Mouse (Mus musculus) urinary bladder, postnatal 4 days (tissue): Measurements from ENCODE around the gene Ncoa1.
A peak's percentile ranks its signal among the peaks of the same experiment; 100 is the strongest.
"Not testable (repeated sequence)": the region's sequence is repeated elsewhere in the genome, so short reads cannot be mapped to it uniquely, and the experiment has no call there.

Experiments
- DNase-seq, 2 experiments: peaks; one replicate each; pipeline ENCODE4 v3.0.0; 2021 to 2022; ENCODE audit warnings: low spot score in 2 of 2

The Ncoa1 gene

DNA sequence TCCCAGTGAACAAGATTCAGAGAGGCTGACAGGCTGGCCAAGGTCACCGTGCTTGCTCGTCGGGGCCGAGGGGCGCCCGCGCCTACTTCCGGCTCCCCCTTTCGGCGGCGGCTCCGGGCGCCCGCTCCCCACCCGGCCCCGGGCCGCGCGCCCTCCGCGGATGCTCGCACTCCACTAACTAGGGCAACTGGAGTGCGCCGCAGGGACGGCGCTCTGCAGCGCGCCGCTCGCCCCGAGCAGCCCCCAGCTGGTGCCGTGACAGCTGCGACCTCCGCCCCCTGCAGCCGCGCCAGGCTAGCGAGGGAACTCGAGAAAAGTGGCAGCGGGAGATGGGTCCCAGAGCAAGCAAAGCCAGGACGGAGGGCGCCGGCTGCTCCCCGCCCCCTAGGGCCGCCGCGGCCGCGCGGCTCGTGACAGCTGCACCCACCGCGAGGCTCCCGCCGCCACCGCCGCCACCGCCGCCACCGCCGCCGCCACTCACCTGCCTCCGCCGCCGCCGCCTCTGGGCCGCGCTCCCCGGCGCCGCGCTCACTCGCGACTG, 621 bp downstream of the Ncoa1 start:
- peak; percentile 46 to 62 for DNase-seq

GRCm38 (mm10) chr12:4475251-4475993, 1.6 kb downstream of the Ncoa1 start:
- DNase-seq, result no peak

DNA sequence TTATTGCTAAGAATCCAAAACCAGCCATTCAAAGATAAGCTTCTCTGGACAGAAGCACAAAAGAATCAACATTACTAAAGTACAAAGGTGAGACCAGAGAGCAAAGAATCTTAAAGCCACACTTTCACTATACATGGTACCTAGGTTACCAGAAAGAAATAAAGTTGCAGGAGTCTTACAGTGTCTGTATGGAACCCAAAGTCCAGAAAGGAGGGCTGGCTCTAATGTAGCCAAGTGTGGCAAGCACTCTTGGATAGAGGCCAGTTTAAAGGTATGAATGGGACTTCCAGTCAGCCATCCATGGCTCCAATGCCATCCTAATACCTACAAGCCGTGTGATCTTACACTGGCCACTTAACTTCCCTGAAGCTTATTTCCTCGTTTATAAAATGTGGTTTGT, 7.9 kb downstream of the Ncoa1 start:
- no peak for DNase-seq

- no peak for DNase-seq
Observed at GRCm38 (mm10) chr12:4463701-4464100, 13.3 kb downstream of the Ncoa1 start.

DNA sequence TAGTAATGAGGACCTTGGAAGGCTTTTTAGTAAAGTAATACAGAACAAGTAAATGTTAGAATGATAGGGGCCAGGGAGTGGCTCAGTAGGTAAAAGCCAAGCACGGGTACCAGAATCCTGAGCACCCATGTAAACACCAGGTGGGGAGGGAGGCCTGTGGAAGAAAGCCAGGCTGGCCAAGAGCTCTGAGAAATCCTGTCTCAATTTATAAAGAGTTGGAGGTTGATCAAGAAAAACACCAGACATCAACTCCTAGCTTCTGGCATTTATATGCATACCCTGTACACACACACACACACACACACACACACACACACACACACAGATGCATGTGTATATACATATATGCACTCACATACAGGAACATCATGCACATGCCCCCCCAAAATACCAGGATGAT, 14.6 kb downstream of the Ncoa1 start:
- no peak for DNase-seq

- no peak for DNase-seq
Observed at GRCm38 (mm10) chr12:4460990-4461389, 16.0 kb downstream of the Ncoa1 start.

- no peak for DNase-seq
Observed at GRCm38 (mm10) chr12:4454956-4455565, 21.9 kb downstream of the Ncoa1 start.

DNA sequence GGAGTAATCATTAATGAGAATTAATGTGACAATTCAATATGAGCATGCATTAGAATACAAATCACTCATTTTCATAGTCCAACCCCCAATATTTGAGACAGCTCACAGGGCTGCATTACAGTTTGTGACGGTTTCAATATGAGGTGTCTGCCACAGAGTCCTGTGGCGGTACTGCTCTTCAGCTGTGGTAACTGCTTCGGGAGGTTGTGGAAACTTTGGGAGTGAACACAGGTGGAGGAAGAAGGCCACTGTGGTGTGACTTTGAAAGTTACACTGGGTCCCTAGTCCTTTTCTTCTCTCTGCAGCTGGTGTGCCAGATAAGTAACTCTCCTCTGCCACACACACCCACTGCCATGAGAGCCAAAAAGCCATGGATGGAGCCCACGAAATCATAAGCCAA, 22.7 kb downstream of the Ncoa1 start:
- no peak for DNase-seq

DNA sequence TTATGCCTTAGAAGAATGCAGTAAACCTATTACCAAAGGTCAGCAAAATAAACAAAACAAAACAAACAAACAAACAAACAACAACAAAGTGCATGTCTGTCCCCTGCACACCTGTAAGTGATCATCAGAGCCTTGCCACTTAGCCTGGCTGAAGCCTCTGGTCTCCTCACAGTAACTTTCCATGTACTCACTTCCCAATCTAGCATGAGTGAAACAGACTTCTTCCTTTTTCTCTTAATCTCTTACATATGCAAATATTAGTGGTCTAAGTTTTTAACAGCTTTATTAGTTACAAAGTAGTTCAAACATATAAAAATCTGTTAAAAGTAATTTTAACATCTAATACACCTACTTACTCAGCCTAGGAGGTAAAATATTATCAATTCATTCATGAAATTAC, 24.7 kb downstream of the Ncoa1 start:
- no peak for DNase-seq

DNA sequence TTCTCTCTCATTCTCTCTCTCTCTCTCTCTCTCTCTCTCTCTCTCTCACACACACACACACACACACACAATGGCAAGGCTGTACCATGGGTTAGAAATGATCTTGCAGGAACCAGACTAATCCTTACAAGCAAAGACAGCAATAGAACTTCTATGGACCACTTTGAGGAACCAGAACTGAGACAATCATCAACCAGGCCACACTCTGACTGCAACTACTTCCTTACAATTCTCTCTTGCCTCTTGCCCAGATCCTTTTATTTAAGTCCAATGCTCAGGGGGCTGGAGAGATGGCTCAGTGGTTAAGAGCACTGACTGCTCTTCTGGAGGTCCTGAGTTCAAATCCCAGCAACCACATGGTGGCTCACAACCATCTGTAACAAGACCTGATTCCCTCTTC, 26.5 kb downstream of the Ncoa1 start:
- DNase-seq, result not testable (repeated sequence)

- DNase-seq, result no peak
Observed at GRCm38 (mm10) chr12:4448076-4448589, 28.8 kb downstream of the Ncoa1 start.

DNA sequence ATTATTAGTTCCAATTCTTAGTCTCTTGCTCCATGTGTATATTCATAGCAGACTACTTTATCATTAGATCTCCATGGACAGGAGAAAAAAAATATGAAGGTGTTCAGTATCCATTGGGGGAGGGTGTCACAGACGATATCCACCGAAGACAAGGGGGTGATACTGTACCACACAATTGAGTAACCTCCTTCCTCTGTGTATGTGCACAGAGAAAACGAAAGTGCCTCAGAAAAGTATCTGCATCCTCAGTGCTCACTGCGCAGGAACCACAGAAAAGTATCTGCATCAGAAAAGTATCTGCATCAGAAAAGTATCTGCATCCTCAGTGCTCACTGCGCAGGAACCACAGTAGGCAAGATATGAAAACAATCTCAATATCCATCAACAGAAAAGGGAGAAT, 32.0 kb downstream of the Ncoa1 start:
- no peak for DNase-seq

DNA sequence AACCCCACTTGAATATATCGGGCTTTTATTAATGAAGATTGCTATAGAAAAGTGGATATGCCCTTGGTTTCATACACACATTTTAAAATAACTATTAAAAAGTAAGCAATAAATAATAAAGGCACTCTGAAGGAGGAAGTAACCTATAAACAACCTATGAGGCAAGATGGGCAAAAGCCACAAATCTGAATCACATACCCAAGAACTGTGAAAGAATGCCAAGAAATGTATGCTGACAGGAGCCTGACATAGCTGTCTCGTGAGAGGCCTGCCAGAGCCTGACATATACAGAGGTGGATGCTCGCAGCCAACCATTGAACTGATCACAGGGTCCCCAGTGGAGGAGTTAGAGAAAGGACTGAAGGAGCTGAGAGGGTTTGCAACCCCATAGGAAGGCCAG, 35.5 kb downstream of the Ncoa1 start:
- no peak for DNase-seq

- no peak for DNase-seq
Observed at GRCm38 (mm10) chr12:4436198-4436597, 40.8 kb downstream of the Ncoa1 start.

- no peak for DNase-seq
Observed at GRCm38 (mm10) chr12:4433549-4433948, 43.4 kb downstream of the Ncoa1 start.

DNA sequence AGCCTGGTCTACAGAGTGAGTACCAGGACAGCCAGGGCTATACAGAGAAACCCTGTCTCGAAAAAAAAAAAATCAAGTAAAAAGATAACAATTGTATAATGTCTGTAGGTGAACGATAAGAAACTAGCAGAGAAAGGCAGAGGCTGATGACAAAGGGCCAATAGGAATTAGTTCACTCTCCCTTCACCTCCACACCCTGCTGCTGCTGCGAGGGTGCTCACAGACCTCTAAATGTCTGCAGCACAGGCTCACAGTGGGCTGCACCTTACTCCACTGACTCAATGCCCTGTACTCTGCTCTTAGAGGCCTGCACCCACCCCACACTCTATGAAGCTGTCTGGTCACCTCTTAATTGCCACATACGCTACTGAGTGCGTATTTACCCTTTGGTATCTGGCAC, 45.0 kb downstream of the Ncoa1 start:
- no peak for DNase-seq

DNA sequence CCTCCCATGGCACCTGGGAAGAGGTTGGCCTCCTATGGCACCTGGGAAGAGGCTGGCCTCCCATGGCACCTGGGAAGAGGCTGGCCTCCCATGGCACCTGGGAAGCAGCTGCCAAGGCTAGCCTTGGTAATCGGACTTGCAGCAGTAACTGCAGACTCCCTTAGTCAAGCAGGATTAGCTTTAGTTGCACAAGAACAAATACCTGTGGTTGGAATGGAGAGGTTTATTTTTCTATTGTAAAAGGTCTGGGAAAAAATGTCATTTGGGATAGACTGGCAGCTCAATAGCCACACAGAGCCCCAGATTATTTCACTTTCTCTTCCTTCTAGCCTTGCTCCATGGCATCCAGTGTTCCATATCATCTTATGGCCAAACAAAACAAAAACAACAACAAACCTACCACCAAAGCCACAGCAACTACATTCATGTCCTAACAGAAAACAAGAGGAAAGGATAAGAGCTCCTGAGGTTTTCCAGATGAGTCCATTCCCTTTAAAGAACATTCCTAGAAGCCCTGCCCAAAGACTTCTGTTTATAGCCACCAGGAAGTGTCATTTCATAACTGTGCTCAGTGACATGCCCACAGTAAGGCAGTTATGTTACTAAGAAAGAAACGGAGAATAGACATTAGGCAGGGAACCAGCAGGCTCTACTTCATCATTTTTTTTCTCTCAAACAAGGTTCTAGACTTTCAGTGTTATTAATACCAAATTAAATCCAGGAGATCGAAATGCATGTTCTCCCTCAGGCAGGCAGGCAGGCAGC, 46.7 kb downstream of the Ncoa1 start:
- DNase-seq, result no peak

- no peak for DNase-seq
Observed at GRCm38 (mm10) chr12:4418824-4419223, 58.2 kb downstream of the Ncoa1 start.

- no peak for DNase-seq
Observed at GRCm38 (mm10) chr12:4417626-4418263, 59.2 kb downstream of the Ncoa1 start.

DNA sequence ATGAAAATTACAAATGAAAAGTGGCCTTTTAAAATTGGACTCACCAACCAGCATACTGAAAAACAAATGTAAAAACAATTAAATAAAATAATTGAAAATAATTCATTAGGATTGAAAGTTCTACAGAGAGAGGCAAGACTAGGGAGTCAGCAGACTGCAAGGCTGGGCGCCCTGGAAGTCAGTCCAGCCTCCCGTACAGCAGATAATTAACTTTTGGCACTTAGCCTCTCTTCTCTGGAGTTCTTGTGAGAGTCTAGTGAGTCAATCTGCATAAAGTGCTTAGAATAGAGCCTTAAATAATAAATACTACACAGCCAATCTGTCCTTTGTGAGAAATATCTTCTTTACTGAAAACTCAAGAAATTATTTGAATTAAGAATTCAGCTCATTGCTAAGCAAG, 69.9 kb downstream of the Ncoa1 start:
- no peak for DNase-seq

GRCm38 (mm10) chr12:4406155-4406554, 70.8 kb downstream of the Ncoa1 start:
- no peak for DNase-seq

GRCm38 (mm10) chr12:4403206-4403605, 73.8 kb downstream of the Ncoa1 start:
- DNase-seq, result no peak
